Mouse (Mus musculus) retina, embryonic 14.5 days (tissue): ENCODE results near the gene Gm42674.
A peak's percentile ranks its signal among the peaks of the same experiment; 100 is the strongest.

Source experiments
- DNase-seq: peaks from one replicate; pipeline ENCODE4 v3.0.0-alpha.2; 2015; ENCODE audit warnings: low spot score

Gm42674 gene

DNA sequence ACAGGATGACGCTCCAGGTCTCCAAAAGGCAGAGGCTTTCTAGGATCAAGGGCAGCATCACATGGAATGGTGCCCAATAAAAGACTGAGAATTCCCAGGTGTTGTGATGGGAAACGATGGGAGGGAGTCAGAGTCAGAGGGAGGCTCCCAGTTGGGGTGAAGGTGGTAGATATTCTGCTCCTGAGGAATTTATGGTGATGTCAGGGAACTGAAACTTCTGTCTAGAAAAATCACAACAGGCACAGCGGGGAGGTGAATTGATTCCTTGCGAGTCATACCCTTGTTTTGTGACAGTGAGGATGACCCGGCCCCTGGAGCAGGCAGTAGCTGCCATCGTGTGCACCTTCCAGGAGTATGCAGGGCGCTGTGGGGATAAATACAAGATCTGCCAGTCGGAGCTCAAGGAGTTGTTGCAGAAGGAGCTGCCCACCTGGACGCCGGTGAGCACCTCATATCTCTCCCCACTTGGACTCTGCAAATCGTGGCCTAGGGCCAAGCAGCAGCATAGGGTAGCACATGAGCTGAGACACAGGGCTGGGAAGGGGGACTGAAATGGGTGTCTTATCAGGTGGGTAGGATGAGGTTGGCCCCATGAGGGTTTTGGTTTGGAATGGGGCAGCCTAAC lies at the start of gene Gm42674:
Gm42674 (plus strand) TSS at position 419 of the 625 bp plus-strand sequence.
- DNase-seq, result no peak

DNA sequence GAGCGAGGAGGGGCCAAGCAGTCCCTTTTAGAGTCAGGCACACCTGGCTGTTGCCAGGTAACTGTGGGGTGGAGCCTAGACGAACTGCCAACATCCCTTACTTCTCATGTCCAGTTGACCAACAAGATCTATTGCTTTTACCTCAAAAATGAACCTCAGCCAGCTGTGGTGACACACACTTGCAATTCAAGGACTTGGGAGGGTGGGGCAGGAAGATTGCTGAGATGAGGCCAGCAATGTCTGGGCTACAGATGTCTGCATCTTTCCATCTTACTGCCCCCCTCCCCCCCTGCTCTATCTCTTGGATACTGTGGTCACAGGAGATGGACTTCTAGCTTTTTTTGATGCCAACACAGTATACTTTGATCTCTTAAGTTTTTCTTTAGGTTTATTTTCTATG lies 49.5 kb upstream of the Gm42674 start:
- no peak for DNase-seq

DNA sequence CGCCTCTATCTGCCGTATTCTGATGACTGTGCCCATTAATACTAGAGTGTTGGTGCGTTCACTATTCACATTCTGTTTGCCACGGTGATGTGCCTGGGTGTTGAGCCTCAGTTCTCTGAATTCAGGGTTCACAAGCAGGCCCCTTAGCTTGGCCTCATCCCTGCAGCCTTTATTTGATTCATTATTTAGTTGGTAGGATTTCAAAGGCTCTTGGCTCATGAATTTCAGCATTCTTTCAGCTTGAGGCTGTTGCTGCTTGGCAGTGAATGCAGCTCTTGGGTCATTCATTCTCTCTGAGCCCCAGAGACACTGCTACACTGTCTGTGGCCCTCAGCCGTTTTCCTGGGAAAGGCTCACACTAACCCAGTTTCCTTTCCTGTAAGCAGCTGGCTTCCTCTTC lies 45.8 kb upstream of the Gm42674 start:
- DNase-seq, result no peak

DNA sequence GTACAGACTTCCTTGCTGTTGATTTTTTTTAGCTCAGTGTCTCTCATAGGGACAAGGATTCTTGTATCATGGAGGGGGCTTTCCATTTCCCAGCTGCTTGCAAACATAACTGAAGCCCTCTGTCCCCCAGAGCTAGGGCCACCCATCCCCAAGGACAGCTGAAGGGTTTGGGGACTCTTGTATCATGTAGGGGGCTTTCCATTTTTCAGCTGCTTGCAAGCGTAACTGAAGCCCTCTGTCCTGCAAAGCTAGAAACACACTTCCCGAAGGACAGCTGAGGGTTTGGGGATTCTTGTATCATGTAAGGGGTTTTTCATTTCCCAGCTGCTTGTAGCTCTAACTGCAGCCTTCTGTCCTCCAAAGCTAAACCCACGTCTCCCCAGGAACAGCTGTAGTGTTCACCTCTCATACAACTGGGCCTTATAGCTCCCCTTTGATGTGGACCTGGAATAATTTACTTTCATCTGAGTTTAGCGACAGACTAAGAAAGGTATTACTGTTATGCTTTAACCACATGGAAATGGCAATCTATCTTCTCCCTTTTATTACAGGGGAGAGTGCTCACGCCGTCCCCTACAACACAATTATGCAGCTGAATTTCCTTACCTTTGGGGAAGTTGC lies 41.6 kb upstream of the Gm42674 start, which contains the start of gene S100a3:
S100a3 (plus strand) TSS at position 571 of the 621 bp plus-strand sequence.
- no peak for DNase-seq

DNA sequence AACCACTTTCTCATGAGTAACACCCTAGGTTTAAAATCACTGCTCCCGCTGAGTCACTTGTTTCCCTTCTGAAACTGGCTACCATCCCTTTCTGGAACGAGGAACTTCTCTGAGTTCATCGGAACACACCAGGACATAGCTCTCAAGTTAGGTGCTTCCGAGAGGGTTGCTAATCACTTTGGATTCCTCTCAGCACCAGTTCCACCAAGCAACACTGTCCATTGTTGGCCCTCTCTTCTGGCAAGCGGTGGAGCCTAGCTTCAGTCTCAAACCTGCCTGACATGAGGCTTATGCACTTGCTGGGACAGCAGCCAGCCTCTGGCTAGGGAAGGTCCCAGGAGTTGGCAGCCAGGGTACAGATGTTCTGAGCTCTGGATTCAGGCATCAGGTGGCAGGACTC lies 27.0 kb upstream of the Gm42674 start:
- no peak for DNase-seq

DNA sequence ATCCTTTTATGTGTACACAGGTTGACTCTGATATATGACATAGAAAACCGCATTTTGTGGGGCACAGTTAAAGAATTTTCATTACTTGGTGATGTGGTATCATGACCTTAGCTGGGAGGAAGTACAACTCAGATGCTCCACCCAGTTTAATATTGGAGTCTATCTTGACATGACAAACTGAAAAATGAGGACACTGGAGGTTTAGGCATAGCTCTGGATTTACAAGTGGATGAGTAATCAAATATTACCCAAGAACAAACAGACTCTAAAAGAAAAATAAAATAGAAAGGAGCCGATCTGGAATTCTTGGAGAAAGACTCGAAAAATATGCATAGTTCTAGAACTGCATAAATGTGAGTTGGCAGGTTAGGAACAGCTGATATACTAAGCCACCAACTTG lies 26.4 kb upstream of the Gm42674 start:
- no peak for DNase-seq

DNA sequence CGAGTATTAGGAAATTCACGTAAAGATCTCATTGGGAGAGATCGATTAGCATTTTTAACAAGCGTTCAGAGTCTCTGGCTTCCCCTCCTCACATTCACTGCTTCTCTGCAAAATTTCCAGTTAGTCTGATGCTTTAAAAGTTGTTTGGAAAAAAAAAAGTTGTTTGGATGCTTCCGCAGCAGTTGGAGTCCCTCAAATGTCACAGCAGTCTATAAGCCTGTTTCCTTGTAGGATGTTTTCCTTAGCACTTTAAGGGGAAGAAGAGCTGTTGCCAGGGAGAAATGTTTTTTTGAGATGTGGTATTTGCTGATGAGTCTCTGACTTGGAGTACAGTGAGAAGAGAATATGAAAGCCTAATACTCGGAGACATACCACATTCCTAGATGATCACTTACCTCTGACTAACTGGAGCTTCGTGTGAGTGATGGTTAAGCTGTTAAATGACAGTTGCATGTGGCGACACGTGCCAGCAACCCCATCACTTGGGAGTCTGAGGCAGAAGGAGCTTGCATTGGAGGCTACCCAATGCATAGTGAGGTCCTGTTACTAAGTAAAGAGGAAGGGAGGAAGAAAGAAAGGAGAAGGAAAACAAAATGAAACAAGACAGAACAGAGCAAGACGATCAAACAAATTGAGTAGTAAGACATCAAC lies 25.2 kb upstream of the Gm42674 start:
- DNase-seq, result no peak

DNA sequence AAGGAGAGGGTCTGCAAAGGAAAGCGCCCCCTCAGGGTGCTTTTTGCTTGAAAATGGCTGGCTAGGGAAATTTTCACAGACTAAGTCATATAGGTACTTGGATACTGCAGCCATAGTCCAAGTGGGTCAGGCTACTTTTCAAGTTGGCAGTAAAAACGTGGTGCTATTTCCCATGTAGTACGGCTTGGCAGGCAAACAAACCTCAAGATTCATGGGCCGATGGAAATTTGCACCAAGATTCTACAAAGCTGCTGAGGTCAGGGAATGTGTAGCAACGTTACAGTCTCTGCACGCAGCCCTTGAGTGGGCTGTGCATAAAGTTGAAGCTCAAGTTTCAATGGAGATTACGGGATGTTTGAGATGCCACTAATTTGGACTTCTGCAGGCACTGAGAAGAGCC lies 22.3 kb upstream of the Gm42674 start:
- DNase-seq, result no peak

DNA sequence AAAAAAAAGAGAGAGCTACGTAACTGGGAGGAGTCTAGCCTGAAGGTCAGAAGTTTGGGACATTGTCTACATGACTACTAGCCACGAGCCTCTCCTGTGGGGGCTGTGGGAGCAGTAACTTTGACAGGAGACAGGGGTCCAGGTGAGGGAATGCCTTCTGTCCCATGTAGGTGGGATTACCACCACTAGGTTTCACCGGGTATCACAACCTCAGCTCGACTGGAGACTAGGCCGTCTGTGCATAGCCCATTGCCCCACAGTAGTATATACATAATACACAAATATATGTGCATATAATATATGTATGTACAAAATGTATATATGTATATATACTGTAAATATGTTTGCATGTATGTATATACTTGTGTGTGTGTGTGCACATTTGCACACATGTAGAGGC lies 20.6 kb upstream of the Gm42674 start:
- DNase-seq, result no peak

DNA sequence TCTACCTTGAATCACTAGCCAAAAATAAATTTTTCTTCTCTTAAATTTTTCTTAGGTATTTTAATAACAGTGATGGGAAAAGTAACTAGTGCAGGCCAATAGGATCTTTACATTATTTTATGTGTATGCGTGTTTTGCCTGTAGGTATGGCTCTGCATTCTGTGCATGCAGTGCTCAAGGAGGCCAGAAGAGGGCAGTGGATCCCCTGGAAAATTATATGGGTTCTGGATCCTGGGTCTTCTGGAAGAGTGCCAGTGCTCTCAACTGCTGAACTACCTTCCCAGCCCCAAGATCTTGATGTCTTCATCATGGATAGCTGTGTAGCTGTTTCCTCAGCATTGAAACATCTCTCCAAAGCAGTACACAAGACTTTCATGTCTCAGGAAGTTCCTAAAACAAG lies 19.5 kb upstream of the Gm42674 start:
- peak; percentile 20 for DNase-seq

DNA sequence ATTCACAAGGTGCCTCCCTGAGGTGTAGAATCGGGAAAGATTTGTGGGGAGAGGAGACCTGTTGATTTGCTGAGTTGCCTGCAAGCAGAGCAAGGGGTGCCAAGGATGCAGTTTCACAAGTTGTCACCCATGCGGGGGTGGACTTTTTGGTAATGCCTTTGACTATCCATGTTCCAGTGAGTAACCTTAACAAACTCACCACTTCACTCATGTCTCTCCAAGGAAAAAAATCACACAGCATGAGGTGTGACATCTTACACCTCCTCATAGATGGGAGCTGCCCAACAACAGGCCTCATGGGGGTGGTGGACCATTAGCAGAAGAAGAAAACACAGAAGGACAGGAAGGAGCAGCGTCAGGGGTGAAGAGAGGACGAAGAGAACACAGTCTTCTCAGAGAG lies 19.1 kb upstream of the Gm42674 start:
- DNase-seq, result no peak

DNA sequence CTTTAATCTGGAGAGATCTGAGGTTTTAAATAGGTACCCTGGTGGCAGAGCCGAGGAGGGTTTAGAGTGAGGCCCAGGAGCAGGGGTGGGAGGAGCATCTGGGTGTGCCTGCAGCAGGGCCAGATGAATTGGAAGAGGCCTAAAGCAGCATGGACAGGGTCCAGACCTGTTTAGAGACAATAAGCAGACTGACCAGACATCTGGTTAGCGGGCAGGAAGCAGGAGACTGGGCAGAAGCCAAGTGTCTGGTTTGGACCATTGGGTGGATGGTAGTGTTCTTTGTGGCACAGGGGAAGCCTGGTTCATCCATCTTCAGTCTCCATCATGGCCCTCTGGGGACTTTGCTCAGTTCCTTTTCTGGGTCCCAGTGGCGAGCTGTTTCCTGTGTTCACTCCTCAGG lies 17.8 kb upstream of the Gm42674 start:
- DNase-seq, result no peak

DNA sequence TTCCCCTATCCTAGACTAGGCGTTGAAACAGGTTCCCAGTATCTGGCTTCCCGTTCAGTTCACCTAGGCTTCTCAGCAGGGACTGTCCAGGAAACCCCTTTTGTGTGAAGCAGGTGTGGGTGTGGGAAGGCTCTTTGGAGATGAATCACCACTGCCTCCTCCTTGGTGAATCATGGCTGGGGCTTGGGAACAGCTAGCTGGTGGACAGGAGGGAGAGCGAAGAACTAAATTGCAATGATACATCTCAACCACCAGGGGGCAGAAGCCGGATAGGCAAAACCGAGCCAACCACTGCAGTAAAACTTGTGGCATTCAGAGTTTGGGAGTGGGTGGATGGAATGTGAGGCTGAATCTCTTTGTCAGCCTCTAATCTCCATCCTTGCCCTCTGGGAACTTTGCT lies 16.1 kb upstream of the Gm42674 start:
- peak; percentile 86 for DNase-seq

DNA sequence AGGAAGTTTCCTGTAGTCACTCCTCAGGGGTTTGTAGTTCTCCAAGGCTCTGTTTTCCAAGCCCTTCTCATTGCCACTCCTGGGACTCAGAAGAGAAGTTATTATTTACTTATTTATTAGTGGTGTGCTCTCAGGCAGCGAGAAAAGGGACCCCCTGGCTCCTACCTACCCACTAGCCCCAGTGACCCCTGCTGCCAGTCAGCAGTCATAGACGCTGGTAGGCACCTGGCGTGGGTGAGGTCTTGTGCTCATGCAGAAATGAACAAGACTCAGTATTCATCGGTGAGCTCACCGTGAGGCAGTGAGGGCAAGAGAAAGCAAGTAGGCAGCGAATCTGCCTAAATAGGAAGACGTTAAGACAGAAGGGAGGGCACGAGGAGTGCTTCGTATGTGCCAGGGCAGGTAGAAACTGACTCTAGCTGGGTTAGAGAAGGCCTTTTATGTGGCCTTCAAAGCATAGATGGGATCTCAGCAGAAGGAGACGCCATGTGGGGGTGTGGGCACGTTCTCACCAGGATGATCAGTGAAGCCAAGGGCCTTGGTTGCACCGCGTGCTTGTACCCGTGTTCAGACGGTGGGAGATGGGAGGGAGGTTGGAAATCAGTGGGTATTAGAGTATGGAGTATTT lies 15.6 kb upstream of the Gm42674 start:
- no peak for DNase-seq

DNA sequence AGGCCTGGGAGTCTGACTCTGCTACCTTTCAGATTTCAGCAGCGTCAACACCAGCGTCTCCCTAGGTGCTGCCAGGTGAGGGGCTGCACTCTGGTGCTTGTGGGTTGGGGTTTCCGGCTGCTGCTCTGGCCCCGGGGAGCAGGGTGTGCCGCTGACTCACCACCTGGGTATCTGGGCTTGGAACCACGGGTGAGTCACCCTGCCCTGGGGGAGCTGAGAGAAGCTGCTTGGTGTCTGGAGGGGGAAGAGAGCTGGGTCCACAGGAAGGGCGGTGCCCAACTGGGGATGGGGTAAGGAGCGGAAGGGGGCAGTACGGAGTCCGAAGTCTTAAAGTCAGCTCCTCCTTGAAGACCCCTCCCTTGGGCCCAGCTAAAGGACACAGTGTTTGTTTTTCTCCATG lies 14.8 kb upstream of the Gm42674 start:
- DNase-seq, result no peak

DNA sequence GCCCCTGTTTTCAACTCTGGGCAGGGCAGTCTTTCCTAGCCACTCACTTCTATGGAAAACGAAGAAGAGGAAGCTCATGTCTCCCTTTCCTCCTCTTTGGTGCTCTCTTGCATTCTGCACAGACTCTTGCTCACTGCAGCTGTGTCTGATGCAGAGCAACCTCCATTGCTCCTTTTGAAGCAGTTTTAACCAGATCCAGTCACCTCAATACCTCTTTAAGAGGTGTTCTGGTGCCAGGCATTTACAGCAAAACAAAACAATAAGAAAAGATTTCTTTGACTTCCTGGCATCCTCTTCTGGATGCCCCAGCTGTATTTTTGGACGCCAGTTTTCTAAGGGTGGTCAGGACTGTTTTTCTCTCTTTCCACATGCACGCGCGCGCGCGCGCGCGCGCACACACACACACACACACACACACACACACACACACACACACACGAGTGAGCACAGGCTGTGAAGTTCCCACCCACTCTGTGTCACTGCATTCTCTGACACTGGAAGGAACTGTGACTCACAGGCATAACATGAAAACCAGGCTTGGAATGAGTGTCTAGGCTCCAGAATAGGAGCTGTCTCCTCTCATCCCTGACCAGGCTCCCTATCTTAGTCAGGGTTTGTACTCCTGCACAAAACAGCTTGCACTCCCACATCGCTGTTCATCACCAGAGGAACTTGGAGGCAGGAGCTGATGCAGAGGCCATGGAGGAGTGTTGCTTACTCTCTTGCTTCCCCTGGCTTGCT lies 14.2 kb upstream of the Gm42674 start:
- no peak for DNase-seq

DNA sequence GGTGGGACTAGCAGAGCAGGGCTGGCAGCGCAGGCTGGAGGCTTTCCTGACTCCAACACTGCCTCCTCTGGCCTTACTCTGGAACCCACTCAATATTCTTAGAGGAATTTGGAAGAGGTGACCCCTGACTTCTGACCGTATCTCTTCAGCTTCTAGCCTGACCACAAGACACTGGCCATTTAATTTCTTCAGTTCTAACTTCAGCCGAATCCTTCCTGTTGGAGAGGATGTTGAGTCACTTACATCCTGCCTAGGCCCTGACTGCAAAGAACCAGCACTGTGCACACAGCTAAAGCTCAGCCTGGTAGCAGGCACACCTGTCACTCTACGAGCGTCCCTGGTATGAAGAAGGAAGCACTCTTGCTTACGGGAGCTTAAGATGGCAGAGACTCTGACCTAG lies 12.3 kb upstream of the Gm42674 start:
- DNase-seq, result no peak

DNA sequence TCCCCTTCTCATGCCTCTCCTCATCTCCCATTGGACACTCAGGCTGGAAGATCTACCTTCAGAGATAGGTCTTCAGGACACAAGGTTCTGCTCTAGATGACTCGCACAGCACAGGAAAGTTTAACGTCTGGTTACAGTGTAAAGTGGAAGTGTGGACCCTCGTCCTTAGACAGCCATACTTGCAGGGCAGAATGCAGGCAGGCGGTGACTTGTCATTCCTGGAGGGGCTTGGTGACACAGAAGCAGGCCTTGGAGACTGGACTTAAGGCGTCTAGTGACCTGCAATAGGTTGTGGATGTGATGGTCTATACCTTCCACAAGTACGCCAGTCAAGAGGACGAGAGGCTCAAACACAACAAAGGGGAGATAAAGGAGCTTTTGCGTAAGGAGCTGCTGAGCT lies 11.8 kb upstream of the Gm42674 start, which contains the start of gene S100a2:
S100a2 (plus strand) TSS at position 301 of the 400 bp plus-strand sequence.
- no peak for DNase-seq

DNA sequence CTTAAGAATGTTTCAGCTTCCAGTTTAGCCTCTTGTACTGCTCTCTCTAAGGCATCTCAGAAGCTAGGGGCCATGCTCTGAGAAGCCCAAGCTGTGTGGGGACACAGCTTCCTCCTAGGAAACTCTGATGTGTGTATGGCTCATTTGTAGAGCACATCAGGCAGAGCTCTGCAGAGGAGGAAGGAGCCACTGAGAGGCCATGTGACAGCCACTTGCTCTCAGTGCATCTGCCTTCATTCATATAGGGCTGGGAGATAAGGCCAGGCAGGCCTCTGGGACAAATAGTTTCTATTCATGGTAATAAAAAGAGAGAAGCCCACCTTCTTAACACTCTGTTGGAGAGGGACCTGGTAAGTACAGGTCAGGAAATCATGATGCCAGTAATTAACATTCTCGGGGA lies 7.2 kb upstream of the Gm42674 start:
- DNase-seq, result no peak

DNA sequence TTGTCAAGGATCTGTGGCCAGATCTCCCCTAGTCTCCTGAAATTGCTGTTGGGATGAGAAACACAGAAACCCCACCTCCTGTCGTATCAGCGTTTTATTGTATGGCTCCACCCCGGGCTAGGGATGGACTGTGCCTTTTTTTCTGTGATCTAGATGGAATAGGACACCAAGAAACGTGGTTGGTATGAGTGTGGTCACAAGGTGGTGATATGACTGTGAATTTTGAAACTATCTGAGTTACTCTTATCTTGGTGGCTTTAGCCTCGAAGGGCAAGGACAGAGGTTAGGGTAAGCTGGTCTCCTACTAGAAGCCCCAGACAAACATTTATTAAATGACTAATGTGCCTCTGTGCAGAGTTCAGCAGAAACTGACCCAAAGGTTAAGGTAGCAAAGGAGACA lies 6.1 kb upstream of the Gm42674 start:
- DNase-seq, result no peak

DNA sequence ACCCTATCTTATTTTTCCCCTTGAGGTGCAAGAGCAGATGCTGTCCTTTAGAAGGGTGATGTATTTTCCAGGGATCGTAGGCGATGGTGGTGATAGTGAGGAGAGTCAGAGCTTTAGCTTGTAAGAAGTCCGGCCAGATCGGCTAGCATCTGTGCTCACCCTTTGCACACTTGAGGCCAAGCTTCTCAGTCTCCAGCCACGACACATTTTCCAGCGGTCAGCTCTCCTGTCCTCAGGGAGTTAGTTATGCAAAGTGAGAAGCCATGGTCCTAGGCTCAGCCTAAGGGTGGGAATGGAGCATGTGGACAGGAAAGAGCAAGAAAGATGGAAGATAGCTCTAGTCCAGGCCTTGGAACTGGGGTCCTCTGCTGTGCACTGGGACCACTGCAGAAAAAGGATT lies 4.9 kb upstream of the Gm42674 start:
- no peak for DNase-seq

DNA sequence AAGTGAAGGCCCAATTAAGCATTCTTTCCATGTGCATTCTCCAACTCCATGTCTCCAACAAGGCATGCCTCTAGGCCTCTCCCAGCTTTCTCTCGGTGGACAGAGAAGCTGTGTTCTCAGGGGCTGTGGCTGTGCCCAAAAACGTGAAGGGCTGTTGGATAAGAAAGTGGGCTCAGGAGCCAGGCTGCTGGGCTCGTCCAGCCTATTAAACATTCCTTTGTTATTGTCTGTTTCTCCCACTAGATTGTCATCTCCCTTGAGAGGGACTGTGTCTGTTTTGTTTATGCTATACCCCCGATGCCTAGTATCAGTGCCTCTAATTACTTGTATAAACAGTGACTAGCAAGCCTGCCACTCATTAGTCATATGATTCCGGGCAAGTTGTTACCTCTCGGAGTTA lies 4.0 kb upstream of the Gm42674 start:
- no peak for DNase-seq
